Mouse (Mus musculus) hindbrain, embryonic 15.5 days (tissue): Measurements from ENCODE around the gene Guca2a. TPM values are rescaled to one million over a fixed set of nuclear protein-coding genes. Genes with fewer than 3 reads are reported as not detected.

ENCODE experiments used
- ATAC-seq: fragments of 200-750 bp; cut with Nextera tagmentation; 2 replicates; pipeline ENCODE4 v1.8.0; 2017; ENCODE audit warnings: low read depth, moderate number of reproducible peaks, moderate TSS enrichment; ENCODE audit not compliant: low FRiP score
- H3K27ac ChIP-seq: fragments of 300-500 bp; sonication (generic); replicated peaks from 2 replicates; pipeline ENCODE4 v1.5.1; 2015; ENCODE audit warnings: mild to moderate bottlenecking, inconsistent platforms
- H3K27me3 ChIP-seq: fragments of 300-500 bp; sonication (generic); 2 replicates; pipeline ENCODE4 v1.6.1; 2015; ENCODE audit warnings: control low read depth, inconsistent platforms
- H3K36me3 ChIP-seq: fragments of 300-500 bp; sonication (generic); 2 replicates; pipeline ENCODE4 v1.6.1; 2015; ENCODE audit warnings: control low read depth, inconsistent platforms
- H3K4me1 ChIP-seq: fragments of 300-500 bp; sonication (generic); replicated peaks from 2 replicates; pipeline ENCODE4 v1.6.1; 2015; ENCODE audit warnings: control low read depth, inconsistent platforms
- H3K4me2 ChIP-seq: fragments of 300-500 bp; sonication (generic); 2 replicates; pipeline ENCODE4 v1.6.1; 2015; ENCODE audit warnings: moderate library complexity, mild to moderate bottlenecking, inconsistent platforms
- H3K4me3 ChIP-seq: fragments of 300-500 bp; sonication (generic); 2 replicates; pipeline ENCODE4 v1.5.1; 2015; ENCODE audit warnings: mild to moderate bottlenecking, inconsistent platforms
- H3K9ac ChIP-seq: fragments of 300-500 bp; sonication (generic); 2 replicates; pipeline ENCODE4 v1.6.1; 2015; ENCODE audit warnings: inconsistent platforms
- H3K9me3 ChIP-seq: fragments of 300-500 bp; sonication (generic); 2 replicates; pipeline ENCODE4 v1.6.1; 2016; ENCODE audit warnings: control low read depth, inconsistent platforms
- WGBS: fragments of 180-500 bp; shearing (Covaris S2); methylation state at CpG from one replicate; pipeline ENCODE4 v1.1.7; 2015; 5-methylcytosine and 5-hydroxymethylcytosine counted together
- polyA plus RNA-seq: library from polyadenylated mRNA; unstranded; fragments of >200 nt; fragmentation: Nextera tagmentation; extraction: Ambion mirVana; gene quantifications from 2 replicates; pipeline ENCODE4 v1.2.1, GENCODE M21; 2015

The Guca2a gene
- polyA plus RNA-seq, 1 experiment from 2014 or later, result not detected

GRCm38 (mm10) chr4:119657011-119657410 lies 19.5 kb downstream of the Guca2a start:
- no peaks in the 10 kb centered on the region for H3K27me3 ChIP-seq
- H3K36me3 ChIP-seq, result no peaks in the 10 kb centered on the region
- 82% methylated on average over 1 of the region's 1 CpGs for WGBS
- no peak overlapping the region for H3K9ac ChIP-seq
- ATAC-seq, result no peak
- H3K27ac ChIP-seq, result no peak overlapping the region
- H3K4me1 ChIP-seq, result no peaks in the 10 kb centered on the region
- H3K4me2 ChIP-seq, result no peak overlapping the region
- H3K4me3 ChIP-seq, result no peak overlapping the region
- no peaks in the 10 kb centered on the region; the same call in 1 of the 2 replicates for H3K9me3 ChIP-seq

GRCm38 (mm10) chr4:119658246-119658645 lies 20.7 kb downstream of the Guca2a start:
- no peak for ATAC-seq
- no peaks in the 10 kb centered on the region for H3K36me3 ChIP-seq
- H3K4me3 ChIP-seq, result no peak overlapping the region
- H3K27ac ChIP-seq, result no peak overlapping the region
- no peaks in the 10 kb centered on the region for H3K27me3 ChIP-seq
- no peaks in the 10 kb centered on the region for H3K4me1 ChIP-seq
- H3K4me2 ChIP-seq, result no peak overlapping the region
- WGBS, result 50% methylated on average over 2 of the region's 2 CpGs
- H3K9ac ChIP-seq, result no peak overlapping the region
- no peaks in the 10 kb centered on the region; the same call in 1 of the 2 replicates for H3K9me3 ChIP-seq

DNA sequence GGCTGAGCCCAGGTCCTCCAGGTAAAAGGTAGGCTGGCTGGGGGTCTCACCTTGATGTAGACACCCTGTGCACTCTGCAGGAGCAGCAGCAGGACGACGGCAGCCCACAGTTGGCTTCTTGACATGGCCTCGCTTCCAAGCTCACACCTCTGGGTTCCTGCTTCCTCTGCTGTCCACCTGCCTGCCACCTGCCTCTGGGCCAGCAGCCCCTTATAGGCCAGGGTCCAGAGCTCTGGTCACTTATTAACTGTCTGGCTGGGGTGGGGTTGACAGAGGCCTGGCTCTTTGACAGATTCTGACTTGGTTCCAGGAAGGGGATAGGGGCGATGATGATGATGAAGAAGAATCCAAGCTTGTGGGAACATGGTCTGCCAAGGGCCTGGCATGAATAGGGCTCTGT lies 21.2 kb downstream of the Guca2a start, which contains the start of gene Guca2b:
Gene Guca2b, minus strand, starts transcription at position 224 of the 400 bp plus-strand sequence.
- no peak within 1 kb of the TSS for H3K4me3 ChIP-seq
- WGBS, result 95% methylated on average over 4 of the region's 4 CpGs
- H3K9me3 ChIP-seq, result no peaks in the 10 kb centered on the region
- H3K4me1 ChIP-seq, result no peaks in the 10 kb centered on the region
- no peaks in the 10 kb centered on the region for H3K36me3 ChIP-seq
- no peaks in the 10 kb centered on the region for H3K27me3 ChIP-seq
- no peak for ATAC-seq
- no peak within 1 kb of the TSS for H3K27ac ChIP-seq
- no peak within 1 kb of the TSS for H3K4me2 ChIP-seq
- H3K9ac ChIP-seq, result no peak within 1 kb of the TSS

GRCm38 (mm10) chr4:119660007-119660406 lies 22.5 kb downstream of the Guca2a start:
- Histone ChIP-seq H3K9ac (no peak overlapping the region), H3K27ac (no peak overlapping the region), H3K9me3 (no peaks in the 10 kb centered on the region), H3K4me1 (no peaks in the 10 kb centered on the region), H3K4me3 (no peak overlapping the region), H3K27me3 (no peaks in the 10 kb centered on the region), H3K36me3 (no peaks in the 10 kb centered on the region), H3K4me2 (no peak overlapping the region)
- 89% methylated on average over 8 of the region's 8 CpGs for WGBS
- ATAC-seq, result no peak

DNA sequence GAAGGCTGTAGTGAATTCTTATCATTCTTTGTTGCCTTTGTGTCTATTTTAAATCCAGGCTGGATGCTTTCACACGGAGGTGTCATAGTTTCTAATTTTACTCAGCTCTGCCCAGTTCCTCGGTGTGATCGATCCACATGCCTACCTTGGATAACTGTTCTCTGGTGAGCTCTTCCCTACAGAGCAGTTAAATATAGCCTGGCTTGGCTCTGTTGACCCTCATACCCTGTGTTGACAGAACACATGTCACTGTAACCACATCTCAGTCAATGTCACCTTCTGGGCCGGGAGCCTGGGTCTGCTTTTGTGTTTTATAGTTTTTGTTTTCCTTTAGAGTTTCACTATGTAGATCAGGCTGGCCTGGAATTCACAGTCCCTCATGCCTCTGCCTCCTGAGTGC lies 24.6 kb downstream of the Guca2a start:
- no peak overlapping the region for H3K9ac ChIP-seq
- H3K9me3 ChIP-seq, result no peaks in the 10 kb centered on the region
- 78% methylated on average over 4 of the region's 4 CpGs for WGBS
- peaks cover 6% of the 10 kb centered on the region; the same call in 1 of the 2 replicates for H3K4me1 ChIP-seq
- no peak overlapping the region for H3K4me3 ChIP-seq
- H3K27me3 ChIP-seq, result no peaks in the 10 kb centered on the region
- no peak overlapping the region for H3K27ac ChIP-seq
- H3K36me3 ChIP-seq, result no peaks in the 10 kb centered on the region
- ATAC-seq, result no peak
- H3K4me2 ChIP-seq, result no peak overlapping the region

DNA sequence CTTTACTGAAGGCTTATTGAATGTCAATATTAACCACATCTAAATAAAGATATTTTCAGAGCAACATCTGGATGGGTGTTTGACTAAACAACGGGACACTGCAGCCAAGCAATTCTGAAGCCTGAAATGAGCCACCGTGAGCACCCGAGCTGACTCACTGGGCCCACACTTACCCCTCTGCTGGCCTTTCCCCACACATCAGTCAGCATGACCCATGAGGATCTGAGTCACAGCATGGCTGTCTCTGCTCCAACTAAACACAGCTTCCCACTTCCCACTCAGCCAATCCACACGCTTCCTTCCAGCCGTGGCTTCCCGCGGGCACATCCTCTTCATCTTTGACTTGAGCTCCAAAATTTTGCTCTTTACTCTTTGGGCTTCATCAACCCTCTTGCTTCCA lies 25.5 kb downstream of the Guca2a start:
- H3K4me3 ChIP-seq, result no peak overlapping the region
- H3K27me3 ChIP-seq, result no peaks in the 10 kb centered on the region
- no peak for ATAC-seq
- no peak overlapping the region for H3K27ac ChIP-seq
- no peak overlapping the region for H3K9ac ChIP-seq
- peaks cover 6% of the 10 kb centered on the region; the same call in 1 of the 2 replicates for H3K4me1 ChIP-seq
- H3K4me2 ChIP-seq, result no peak overlapping the region
- no peaks in the 10 kb centered on the region for H3K36me3 ChIP-seq
- 91% methylated on average over 7 of the region's 7 CpGs for WGBS
- H3K9me3 ChIP-seq, result no peaks in the 10 kb centered on the region

- Histone ChIP-seq H3K4me2 (no peak overlapping the region), H3K9ac (no peak overlapping the region), H3K4me3 (no peak overlapping the region), H3K27ac (no peak overlapping the region), H3K9me3 (no peaks in the 10 kb centered on the region), H3K4me1 (peaks cover 6% of the 10 kb centered on the region; the same call in 1 of the 2 replicates), H3K36me3 (no peaks in the 10 kb centered on the region), H3K27me3 (no peaks in the 10 kb centered on the region)
- no peak for ATAC-seq
- WGBS, result 93% methylated on average over 14 of the region's 14 CpGs
Observed at GRCm38 (mm10) chr4:119663409-119664095, 26.0 kb downstream of the Guca2a start.

DNA sequence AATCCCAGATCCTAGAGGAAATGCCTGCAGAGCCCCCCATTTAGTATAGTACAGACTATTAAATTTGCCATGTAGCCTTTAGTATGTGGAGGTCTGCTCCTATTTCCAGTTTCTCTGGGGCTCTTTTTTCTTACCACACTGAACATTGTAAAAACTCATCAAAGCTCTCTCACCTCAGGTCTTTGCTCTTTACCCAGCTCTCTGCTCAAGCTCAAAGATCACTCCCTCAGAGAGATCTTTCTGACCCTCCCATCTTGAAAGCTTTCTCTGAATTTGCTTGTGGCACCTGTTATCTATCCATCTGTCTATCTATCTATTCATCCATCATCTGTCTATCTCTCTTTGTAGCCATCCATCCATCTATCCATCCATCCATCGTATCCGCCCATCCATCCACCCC lies 27.7 kb downstream of the Guca2a start:
- Histone ChIP-seq H3K27ac (no peak overlapping the region), H3K4me1 (peaks cover 16% of the 10 kb centered on the region), H3K36me3 (no peaks in the 10 kb centered on the region), H3K4me3 (no peak overlapping the region), H3K27me3 (no peaks in the 10 kb centered on the region), H3K9ac (no peak overlapping the region), H3K9me3 (no peaks in the 10 kb centered on the region), H3K4me2 (no peak overlapping the region)
- 92% methylated on average over 2 of the region's 2 CpGs for WGBS
- ATAC-seq, result no peak

DNA sequence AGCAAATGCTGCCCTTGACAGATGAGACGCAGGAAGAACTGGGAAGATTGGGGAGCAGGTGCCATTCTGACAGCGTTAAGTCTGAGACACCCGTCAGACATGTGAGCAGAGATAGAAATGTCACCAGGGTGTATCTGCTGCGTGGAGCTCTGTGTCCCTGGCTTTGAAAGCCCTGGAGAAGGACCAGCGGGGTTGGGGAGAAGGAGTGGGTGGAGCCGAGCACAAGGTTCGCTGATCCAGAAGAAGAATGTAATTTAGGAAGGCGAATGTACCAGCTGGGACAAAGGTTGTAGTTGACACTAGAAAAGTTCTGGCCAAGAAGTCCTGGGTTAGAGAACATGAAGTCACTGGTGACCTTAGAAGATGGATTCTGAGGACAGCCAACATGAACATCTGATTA lies 28.6 kb downstream of the Guca2a start:
- no peak for ATAC-seq
- Histone ChIP-seq H3K27me3 (no peaks in the 10 kb centered on the region), H3K9ac (no peak overlapping the region), H3K27ac (no peak overlapping the region), H3K36me3 (no peaks in the 10 kb centered on the region), H3K4me2 (no peak overlapping the region), H3K9me3 (no peaks in the 10 kb centered on the region), H3K4me1 (peaks cover 25% of the 10 kb centered on the region), H3K4me3 (no peak overlapping the region)
- WGBS, result 26% methylated on average over 8 of the region's 8 CpGs

- H3K4me1 ChIP-seq, result peaks cover 26% of the 10 kb centered on the region
- no peaks in the 10 kb centered on the region for H3K27me3 ChIP-seq
- no peak overlapping the region for H3K9ac ChIP-seq
- no peak overlapping the region for H3K27ac ChIP-seq
- no peak overlapping the region for H3K4me3 ChIP-seq
- no peaks in the 10 kb centered on the region for H3K36me3 ChIP-seq
- 24% methylated on average over 5 of the region's 5 CpGs for WGBS
- no peak overlapping the region for H3K4me2 ChIP-seq
- no peak for ATAC-seq
- no peaks in the 10 kb centered on the region for H3K9me3 ChIP-seq
Observed at GRCm38 (mm10) chr4:119667454-119667853, 29.9 kb downstream of the Guca2a start.

DNA sequence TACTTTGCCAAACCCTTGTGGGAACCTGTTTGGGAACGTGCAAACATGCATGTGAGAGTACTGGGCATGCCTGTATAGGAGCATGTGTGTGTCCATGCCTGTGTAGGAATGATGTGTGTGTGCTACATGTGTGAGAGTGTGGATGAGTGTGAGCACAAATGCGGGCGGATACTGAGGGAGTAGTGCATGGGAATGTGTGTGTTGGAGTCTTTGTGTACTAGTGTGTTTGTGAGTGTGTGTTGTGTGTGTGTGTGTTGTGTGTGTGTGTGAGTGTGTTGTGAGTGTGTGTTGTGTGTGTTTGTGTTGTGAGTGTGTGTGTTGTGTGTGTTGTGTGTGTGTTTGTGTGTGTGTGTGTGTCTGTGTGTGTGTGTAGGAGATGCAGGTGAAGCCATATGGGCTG lies 30.7 kb downstream of the Guca2a start:
- no peak overlapping the region for H3K4me2 ChIP-seq
- no peaks in the 10 kb centered on the region for H3K36me3 ChIP-seq
- H3K27me3 ChIP-seq, result no peaks in the 10 kb centered on the region
- H3K4me3 ChIP-seq, result no peak overlapping the region
- no peak overlapping the region for H3K27ac ChIP-seq
- peaks cover 26% of the 10 kb centered on the region for H3K4me1 ChIP-seq
- 0 out of 2 replicates have a peak, but pooled peaks have one; percentile 12 for ATAC-seq
- H3K9me3 ChIP-seq, result no peaks in the 10 kb centered on the region
- H3K9ac ChIP-seq, result no peak overlapping the region
- WGBS, result 92% methylated on average over 3 of the region's 3 CpGs

- Histone ChIP-seq H3K4me2 (no peak overlapping the region), H3K4me1 (peaks cover 26% of the 10 kb centered on the region), H3K4me3 (no peak overlapping the region), H3K9me3 (no peaks in the 10 kb centered on the region), H3K9ac (no peak overlapping the region), H3K36me3 (no peaks in the 10 kb centered on the region), H3K27me3 (no peaks in the 10 kb centered on the region), H3K27ac (no peak overlapping the region)
- no peak for ATAC-seq
- WGBS, result 76% methylated on average over 4 of the region's 4 CpGs
Observed at GRCm38 (mm10) chr4:119668596-119668995, 31.1 kb downstream of the Guca2a start.
